Mouse (Mus musculus) hindbrain, embryonic 12.5 days (tissue): ENCODE results near the gene Knop1. TPM values are rescaled to one million over a fixed set of nuclear protein-coding genes. Genes with fewer than 3 reads are reported as not detected.

Experiments
- ATAC-seq: fragments of 200-750 bp; cut with Nextera tagmentation; 2 replicates; pipeline ENCODE4 v1.8.0; 2017; ENCODE audit warnings: moderate TSS enrichment; ENCODE audit not compliant: low FRiP score
- H3K27ac ChIP-seq: fragments of 300-500 bp; sonication (generic); 2 replicates; pipeline ENCODE4 v1.5.1; 2016; ENCODE audit warnings: mild to moderate bottlenecking
- H3K27me3 ChIP-seq: fragments of 300-500 bp; sonication (generic); 2 replicates; pipeline ENCODE4 v1.6.1; 2016; ENCODE audit warnings: mild to moderate bottlenecking
- H3K36me3 ChIP-seq: fragments of 300-500 bp; sonication (generic); 2 replicates; pipeline ENCODE4 v1.6.1; 2016; ENCODE audit warnings: mild to moderate bottlenecking
- H3K4me1 ChIP-seq: fragments of 300-500 bp; sonication (generic); 2 replicates; pipeline ENCODE4 v1.6.1; 2016
- H3K4me2 ChIP-seq: fragments of 300-500 bp; sonication (generic); replicated peaks from 2 replicates; pipeline ENCODE4 v1.6.1; 2016; ENCODE audit warnings: mild to moderate bottlenecking
- H3K4me3 ChIP-seq: fragments of 300-500 bp; sonication (generic); 2 replicates; pipeline ENCODE4 v1.5.1; 2016; ENCODE audit warnings: mild to moderate bottlenecking
- H3K9ac ChIP-seq: fragments of 300-500 bp; sonication (generic); 2 replicates; pipeline ENCODE4 v1.6.1; 2016; ENCODE audit warnings: mild to moderate bottlenecking, moderate library complexity
- H3K9me3 ChIP-seq: fragments of 300-500 bp; sonication (generic); replicated peaks from 2 replicates; pipeline ENCODE4 v1.6.1; 2016; ENCODE audit warnings: mild to moderate bottlenecking
- WGBS: fragments of 180-500 bp; shearing (Covaris S2); methylation state at CpG from one replicate; pipeline ENCODE4 v1.1.7; 2016; 5-methylcytosine and 5-hydroxymethylcytosine counted together
- polyA plus RNA-seq: library from polyadenylated mRNA; unstranded; fragments of >200 nt; fragmentation: Nextera tagmentation; extraction: Ambion mirVana; gene quantifications from 2 replicates; pipeline ENCODE4 v1.2.1, GENCODE M21; 2016

Knop1 gene
- polyA plus RNA-seq, 1 experiment from 2014 or later = 108 TPM

- Histone ChIP-seq H3K27me3 (no peaks in the 10 kb centered on the region), H3K9me3 (no peaks in the 10 kb centered on the region), H3K27ac (no peak overlapping the region), H3K4me1 (no peaks in the 10 kb centered on the region), H3K36me3 (peaks cover 92% of the 10 kb centered on the region), H3K9ac (no peak overlapping the region), H3K4me2 (no peak overlapping the region), H3K4me3 (no peak overlapping the region)
- ATAC-seq = no peak
- WGBS = 73% methylated on average over 4 of the region's 4 CpGs
Measured at GRCm38 (mm10) chr7:118842938-118843337, 13.1 kb downstream of the Knop1 start.

GRCm38 (mm10) chr7:118841796-118842195 lies 14.3 kb downstream of the Knop1 start:
- 57% methylated on average over 1 of the region's 1 CpGs for WGBS
- Histone ChIP-seq H3K4me2 (no peak overlapping the region), H3K27me3 (no peaks in the 10 kb centered on the region), H3K27ac (no peak overlapping the region), H3K4me3 (no peak overlapping the region), H3K9me3 (no peaks in the 10 kb centered on the region), H3K36me3 (peaks cover 93% of the 10 kb centered on the region), H3K4me1 (no peaks in the 10 kb centered on the region), H3K9ac (no peak overlapping the region)
- ATAC-seq = no peak

GRCm38 (mm10) chr7:118841030-118841745 lies 14.9 kb downstream of the Knop1 start:
- Histone ChIP-seq H3K4me2 (no peak overlapping the region), H3K27me3 (no peaks in the 10 kb centered on the region), H3K36me3 (peaks cover 93% of the 10 kb centered on the region), H3K9ac (no peak overlapping the region), H3K27ac (no peak overlapping the region), H3K4me1 (no peaks in the 10 kb centered on the region), H3K9me3 (no peaks in the 10 kb centered on the region), H3K4me3 (no peak overlapping the region)
- 90% methylated on average over 8 of the region's 8 CpGs for WGBS
- ATAC-seq = no peak

- 88% methylated on average over 5 of the region's 5 CpGs for WGBS
- no peak overlapping the region for H3K9ac ChIP-seq
- H3K4me2 ChIP-seq = no peak overlapping the region
- H3K27me3 ChIP-seq = no peaks in the 10 kb centered on the region
- no peaks in the 10 kb centered on the region for H3K4me1 ChIP-seq
- H3K9me3 ChIP-seq = no peaks in the 10 kb centered on the region
- no peak for ATAC-seq
- peaks cover 90% of the 10 kb centered on the region for H3K36me3 ChIP-seq
- no peak overlapping the region for H3K27ac ChIP-seq
- H3K4me3 ChIP-seq = no peak overlapping the region
Measured at GRCm38 (mm10) chr7:118837901-118838300, 18.2 kb downstream of the Knop1 start.

- Histone ChIP-seq H3K4me3 (no peak overlapping the region), H3K27me3 (no peaks in the 10 kb centered on the region), H3K4me2 (no peak overlapping the region), H3K9ac (no peak overlapping the region), H3K9me3 (no peaks in the 10 kb centered on the region), H3K36me3 (peaks cover 32% of the 10 kb centered on the region), H3K4me1 (peaks cover 15% of the 10 kb centered on the region), H3K27ac (peak overlapping the region; percentile 62)
- ATAC-seq = peak; percentile 59
- 30% methylated on average over 5 of the region's 5 CpGs for WGBS
Measured at GRCm38 (mm10) chr7:118827975-118828416, 28.1 kb downstream of the Knop1 start.

- ATAC-seq = no peak
- Histone ChIP-seq H3K27me3 (no peaks in the 10 kb centered on the region), H3K27ac (no peak overlapping the region), H3K4me2 (no peak overlapping the region), H3K4me3 (no peak overlapping the region), H3K36me3 (peaks cover 29% of the 10 kb centered on the region), H3K9ac (no peak overlapping the region), H3K4me1 (peaks cover 15% of the 10 kb centered on the region), H3K9me3 (no peaks in the 10 kb centered on the region)
- 51% methylated on average over 7 of the region's 7 CpGs for WGBS
Measured at GRCm38 (mm10) chr7:118824451-118824850, 31.6 kb downstream of the Knop1 start.

GRCm38 (mm10) chr7:118821887-118822556 lies 34.0 kb downstream of the Knop1 start:
- no peak overlapping the region for H3K4me2 ChIP-seq
- H3K4me3 ChIP-seq = no peak overlapping the region
- H3K27me3 ChIP-seq = no peaks in the 10 kb centered on the region
- peaks cover 35% of the 10 kb centered on the region for H3K36me3 ChIP-seq
- H3K27ac ChIP-seq = no peak overlapping the region
- peaks cover 3% of the 10 kb centered on the region for H3K4me1 ChIP-seq
- H3K9ac ChIP-seq = no peak overlapping the region
- no peaks in the 10 kb centered on the region for H3K9me3 ChIP-seq
- ATAC-seq = no peak
- 93% methylated on average over 12 of the region's 12 CpGs for WGBS

- Histone ChIP-seq H3K9me3 (no peaks in the 10 kb centered on the region), H3K4me1 (peaks cover 3% of the 10 kb centered on the region), H3K36me3 (peaks cover 34% of the 10 kb centered on the region), H3K4me2 (no peak overlapping the region), H3K4me3 (no peak overlapping the region), H3K27ac (no peak overlapping the region), H3K9ac (no peak overlapping the region), H3K27me3 (no peaks in the 10 kb centered on the region)
- WGBS = 74% methylated on average over 7 of the region's 7 CpGs
- no peak for ATAC-seq
Measured at GRCm38 (mm10) chr7:118821356-118821755, 34.7 kb downstream of the Knop1 start.

- H3K27me3 ChIP-seq = no peaks in the 10 kb centered on the region
- H3K9me3 ChIP-seq = no peaks in the 10 kb centered on the region
- no peak overlapping the region for H3K4me2 ChIP-seq
- no peak overlapping the region for H3K27ac ChIP-seq
- no peak overlapping the region for H3K9ac ChIP-seq
- H3K36me3 ChIP-seq = peaks cover 40% of the 10 kb centered on the region
- no peak for ATAC-seq
- peaks cover 3% of the 10 kb centered on the region for H3K4me1 ChIP-seq
- H3K4me3 ChIP-seq = no peak overlapping the region
- 93% methylated on average over 1 of the region's 1 CpGs for WGBS
Measured at GRCm38 (mm10) chr7:118819666-118820065, 36.4 kb downstream of the Knop1 start.

- Histone ChIP-seq H3K4me3 (no peak overlapping the region), H3K36me3 (peaks cover 55% of the 10 kb centered on the region), H3K27me3 (no peaks in the 10 kb centered on the region), H3K27ac (no peak overlapping the region), H3K9ac (no peak overlapping the region), H3K4me2 (no peak overlapping the region), H3K9me3 (no peaks in the 10 kb centered on the region), H3K4me1 (no peaks in the 10 kb centered on the region)
- 93% methylated on average over 7 of the region's 7 CpGs for WGBS
- ATAC-seq = no peak
Measured at GRCm38 (mm10) chr7:118817741-118818140, 38.3 kb downstream of the Knop1 start.

GRCm38 (mm10) chr7:118816275-118816674 lies 39.8 kb downstream of the Knop1 start:
- Histone ChIP-seq H3K4me1 (no peaks in the 10 kb centered on the region), H3K9me3 (no peaks in the 10 kb centered on the region), H3K36me3 (peaks cover 59% of the 10 kb centered on the region), H3K27me3 (no peaks in the 10 kb centered on the region), H3K27ac (no peak overlapping the region), H3K9ac (no peak overlapping the region), H3K4me3 (no peak overlapping the region), H3K4me2 (no peak overlapping the region)
- WGBS = 96% methylated on average over 3 of the region's 3 CpGs
- ATAC-seq = no peak

GRCm38 (mm10) chr7:118813592-118813991 lies 42.5 kb downstream of the Knop1 start:
- no peak for ATAC-seq

More at GRCm38 (mm10) chr7:118813592-118813991, 42.5 kb downstream of the Knop1 start:
- Histone ChIP-seq H3K4me2 (no peak overlapping the region), H3K27ac (no peak overlapping the region), H3K36me3 (peaks cover 53% of the 10 kb centered on the region), H3K9me3 (no peaks in the 10 kb centered on the region), H3K4me3 (no peak overlapping the region), H3K9ac (no peak overlapping the region), H3K27me3 (no peaks in the 10 kb centered on the region), H3K4me1 (no peaks in the 10 kb centered on the region)
- 97% methylated on average over 4 of the region's 4 CpGs for WGBS
